Mouse (Mus musculus) bone marrow, adult 2 months (tissue): ENCODE results near the gene Zfp768. TPM values are rescaled to one million over a fixed set of nuclear protein-coding genes. Genes with fewer than 3 reads are reported as not detected.

Experiments
- H3K27ac ChIP-seq: fragments of 200-500 bp; 2 replicates; pipeline ENCODE4 v1.5.1; 2012; ENCODE audit warnings: low read depth, mild to moderate bottlenecking, control low read depth, inconsistent platforms, low read length; ENCODE audit not compliant: control insufficient read depth, poor library complexity, insufficient read depth
- H3K4me1 ChIP-seq: fragments of 200-500 bp; 2 replicates; pipeline ENCODE4 v1.6.1; 2011; ENCODE audit warnings: low read length; ENCODE audit not compliant: control insufficient read depth, insufficient read depth
- H3K4me3 ChIP-seq: fragments of 200-500 bp; replicated peaks from 2 replicates; pipeline ENCODE3; 2011; ENCODE audit warnings: mild to moderate bottlenecking, low read depth, low read length, control low read depth; ENCODE audit not compliant: control insufficient read depth
- CTCF ChIP-seq: fragments of 200-500 bp; IDR thresholded peaks from 2 replicates; pipeline ENCODE4 v1.5.1; 2011; ENCODE audit warnings: low read length, control low read depth; ENCODE audit not compliant: control insufficient read depth, insufficient read depth
- POLR2A ChIP-seq: fragments of 200-500 bp; IDR thresholded peaks from 2 replicates; pipeline ENCODE4 v1.6.1; 2011; ENCODE audit warnings: low read depth, mild to moderate bottlenecking, control low read depth, low read length, borderline replicate concordance; ENCODE audit not compliant: control insufficient read depth
- WGBS: fragments of 180-500 bp; shearing (Covaris S2); methylation state at CpG from one replicate; pipeline ENCODE4 v1.1.7; 2018; 5-methylcytosine and 5-hydroxymethylcytosine counted together
- polyA plus RNA-seq: library from polyadenylated mRNA; stranded (reverse); fragments of >200 nt; gene quantifications from 2 replicates; pipeline ENCODE4 v1.2.4, GENCODE M21; 2011; ENCODE audit warnings: low replicate concordance; ENCODE audit not compliant: missing spikeins, insufficient read depth, insufficient read length

The Zfp768 gene
- polyA plus RNA-seq, 1 experiment = 5.1 TPM

- Histone ChIP-seq H3K4me3 (no peak overlapping the region), H3K27ac (no peak overlapping the region), H3K4me1 (no peaks in the 10 kb centered on the region; the same call in 1 of the 2 replicates)
- WGBS = 83% methylated on average over 5 of the region's 5 CpGs
- no peak for TF ChIP-seq POLR2A
- TF ChIP-seq CTCF = no peak
Measured at GRCm38 (mm10) chr7:127297586-127298193, 47.7 kb downstream of the Zfp768 start.

- WGBS = 51% methylated on average over 5 of the region's 5 CpGs
- TF ChIP-seq POLR2A (no peak), CTCF (no peak)
- Histone ChIP-seq H3K4me1 (no peaks in the 10 kb centered on the region; the same call in 1 of the 2 replicates), H3K4me3 (peak overlapping the region; percentile 75), H3K27ac (peak overlapping the region; percentile 92)
Measured at GRCm38 (mm10) chr7:127296786-127297555, 48.4 kb downstream of the Zfp768 start.

- Histone ChIP-seq H3K4me1 (no peaks in the 10 kb centered on the region; the same call in 1 of the 2 replicates), H3K27ac (peak within 1 kb of the TSS; percentile 92)
- WGBS = 1% methylated on average over 11 of the region's 11 CpGs
Measured at GRCm38 (mm10) chr7:127296098-127296497, 49.3 kb downstream of the Zfp768 start, which contains the start of gene Itgal. Itgal (plus strand) TSS chr7:127296260.

More at GRCm38 (mm10) chr7:127296098-127296497, 49.3 kb downstream of the Zfp768 start, which contains the start of gene Itgal:
- H3K4me3 ChIP-seq = peak within 1 kb of the TSS; percentile 75
- TF ChIP-seq POLR2A (peak; percentile 48; the same call in 1 of the 2 replicates), CTCF (no peak)

Other genes starting within 250 kb of the Zfp768 start
- 1.4 and 10.6 TPM in 2 replicates for gene Qprt, start 223.4 kb downstream of the Zfp768 start, polyA plus RNA-seq
- gene Spn, start 207.8 kb downstream of the Zfp768 start, polyA plus RNA-seq = 29.7 and 49.2 TPM in 2 replicates
- gene Cd2bp2, start 149.5 kb downstream of the Zfp768 start, polyA plus RNA-seq = 46.6 and 64.1 TPM in 2 replicates
- gene Tbc1d10b, start 137.1 kb downstream of the Zfp768 start, polyA plus RNA-seq = 53.6 and 84.9 TPM in 2 replicates
- gene Mylpf, start 136.7 kb downstream of the Zfp768 start, polyA plus RNA-seq = 32.2 and 126 TPM in 2 replicates
- gene Zfp553, start 112.5 kb downstream of the Zfp768 start, polyA plus RNA-seq = 2.6 and 6.6 TPM in 2 replicates
- gene Sept1, start 112.5 kb downstream of the Zfp768 start, polyA plus RNA-seq = 76.8 and 153 TPM in 2 replicates
- 10.6 and 13.1 TPM in 2 replicates for gene Zfp771, start 101.3 kb downstream of the Zfp768 start, polyA plus RNA-seq
- 23.2 and 50.6 TPM in 2 replicates for gene Dctpp1, start 84.9 kb downstream of the Zfp768 start, polyA plus RNA-seq
- gene Sephs2, start 71.5 kb downstream of the Zfp768 start, polyA plus RNA-seq = 28.4 and 64.7 TPM in 2 replicates
- 11.9 and 51.9 TPM in 2 replicates for gene Itgal, start 49.3 kb downstream of the Zfp768 start, polyA plus RNA-seq
- 2.8 and 3.9 TPM in 2 replicates for gene Zfp747, start 30.5 kb upstream of the Zfp768 start, polyA plus RNA-seq
- gene 9130019O22Rik, start 41.6 kb upstream of the Zfp768 start, polyA plus RNA-seq = 1.2 and 2.4 TPM in 2 replicates
- gene E430018J23Rik, start 48.0 kb upstream of the Zfp768 start, polyA plus RNA-seq = 0.65 and 1.9 TPM in 2 replicates
- gene Zfp764, start 61.2 kb upstream of the Zfp768 start, polyA plus RNA-seq = 2.1 and 2.5 TPM in 2 replicates
- gene Zfp688, start 76.5 kb upstream of the Zfp768 start, polyA plus RNA-seq = 20.9 and 21.4 TPM in 2 replicates
- gene Zfp689, start 103.6 kb upstream of the Zfp768 start, polyA plus RNA-seq = 2.0 and 3.1 TPM in 2 replicates
- gene Prr14, start 114.0 kb upstream of the Zfp768 start, polyA plus RNA-seq = 70.4 and 119 TPM in 2 replicates
- gene Fbrs, start 133.6 kb upstream of the Zfp768 start, polyA plus RNA-seq = 44.9 and 98.7 TPM in 2 replicates
- 44.3 and 98.5 TPM in 2 replicates for gene Srcap, start 166.4 kb upstream of the Zfp768 start, polyA plus RNA-seq
- 5.3 and 7.8 TPM in 2 replicates for gene Gm42715, start 174.0 kb upstream of the Zfp768 start, polyA plus RNA-seq
- gene Tmem265, start 215.8 kb upstream of the Zfp768 start, polyA plus RNA-seq = 20.5 and 41.0 TPM in 2 replicates
- gene Phkg2, start 227.8 kb upstream of the Zfp768 start, polyA plus RNA-seq = 83.6 and 169 TPM in 2 replicates
- 9.9 and 15.2 TPM in 2 replicates for gene Ccdc189, start 243.0 kb upstream of the Zfp768 start, polyA plus RNA-seq
- 52.7 and 66.7 TPM in 2 replicates for gene Rnf40, start 243.2 kb upstream of the Zfp768 start, polyA plus RNA-seq